Mouse (Mus musculus) brown adipose tissue, adult 24 weeks (tissue): ENCODE results near the gene Tmem198b. TPM values are rescaled to one million over a fixed set of nuclear protein-coding genes. Genes with fewer than 3 reads are reported as not detected.

ENCODE experiments used
- H3K27ac ChIP-seq: fragments of 200-500 bp; replicated peaks from 2 replicates; pipeline ENCODE4 v1.5.1; 2012; ENCODE audit warnings: low read depth, mild to moderate bottlenecking, low read length
- H3K4me1 ChIP-seq: fragments of 200-500 bp; 2 replicates; pipeline ENCODE4 v1.6.1; 2012; ENCODE audit warnings: low read length, mixed read lengths; ENCODE audit not compliant: control insufficient read depth, insufficient read depth, insufficient read length
- H3K4me3 ChIP-seq: fragments of 200-500 bp; 2 replicates; pipeline ENCODE4 v1.5.1; 2012; ENCODE audit warnings: low read depth, mild to moderate bottlenecking, low read length, moderate library complexity; ENCODE audit not compliant: insufficient read depth
- polyA plus RNA-seq: library from polyadenylated mRNA; stranded (reverse); fragments of >200 nt; gene quantifications from 2 replicates; pipeline ENCODE4 v1.2.4, GENCODE M21; 2012; ENCODE audit not compliant: missing spikeins, insufficient read depth, insufficient read length

Gene Tmem198b
- polyA plus RNA-seq, 1 experiment = 5.2 TPM

DNA sequence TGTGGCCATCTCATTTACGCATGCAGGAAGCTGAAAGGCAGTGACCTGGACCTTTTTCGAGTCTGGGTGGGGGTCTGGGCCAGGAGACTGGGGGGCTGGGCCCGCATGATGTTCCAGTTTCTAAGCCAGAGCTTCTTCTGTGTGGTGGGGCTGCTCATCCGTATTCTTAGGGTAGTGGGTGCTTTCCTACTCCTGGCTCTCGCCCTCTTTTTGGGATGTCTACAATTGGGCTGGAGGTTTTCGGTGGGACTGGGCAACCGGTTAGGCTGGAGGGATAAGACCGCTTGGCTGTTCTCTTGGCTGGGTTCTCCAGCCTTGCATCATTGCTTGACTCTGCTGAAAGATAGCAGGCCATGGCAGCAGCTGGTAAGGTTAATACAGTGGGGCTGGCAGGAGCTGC is 2.8 kb upstream of the Tmem198b start:
- Histone ChIP-seq H3K4me3 (peak overlapping the region; percentile 46), H3K27ac (no peak overlapping the region), H3K4me1 (peaks cover 19% of the 10 kb centered on the region)

GRCm38 (mm10) chr10:128806086-128806485 is 1.9 kb upstream of the Tmem198b start:
- Histone ChIP-seq H3K4me1 (peaks cover 19% of the 10 kb centered on the region), H3K27ac (no peak overlapping the region), H3K4me3 (peak overlapping the region; percentile 46)

DNA sequence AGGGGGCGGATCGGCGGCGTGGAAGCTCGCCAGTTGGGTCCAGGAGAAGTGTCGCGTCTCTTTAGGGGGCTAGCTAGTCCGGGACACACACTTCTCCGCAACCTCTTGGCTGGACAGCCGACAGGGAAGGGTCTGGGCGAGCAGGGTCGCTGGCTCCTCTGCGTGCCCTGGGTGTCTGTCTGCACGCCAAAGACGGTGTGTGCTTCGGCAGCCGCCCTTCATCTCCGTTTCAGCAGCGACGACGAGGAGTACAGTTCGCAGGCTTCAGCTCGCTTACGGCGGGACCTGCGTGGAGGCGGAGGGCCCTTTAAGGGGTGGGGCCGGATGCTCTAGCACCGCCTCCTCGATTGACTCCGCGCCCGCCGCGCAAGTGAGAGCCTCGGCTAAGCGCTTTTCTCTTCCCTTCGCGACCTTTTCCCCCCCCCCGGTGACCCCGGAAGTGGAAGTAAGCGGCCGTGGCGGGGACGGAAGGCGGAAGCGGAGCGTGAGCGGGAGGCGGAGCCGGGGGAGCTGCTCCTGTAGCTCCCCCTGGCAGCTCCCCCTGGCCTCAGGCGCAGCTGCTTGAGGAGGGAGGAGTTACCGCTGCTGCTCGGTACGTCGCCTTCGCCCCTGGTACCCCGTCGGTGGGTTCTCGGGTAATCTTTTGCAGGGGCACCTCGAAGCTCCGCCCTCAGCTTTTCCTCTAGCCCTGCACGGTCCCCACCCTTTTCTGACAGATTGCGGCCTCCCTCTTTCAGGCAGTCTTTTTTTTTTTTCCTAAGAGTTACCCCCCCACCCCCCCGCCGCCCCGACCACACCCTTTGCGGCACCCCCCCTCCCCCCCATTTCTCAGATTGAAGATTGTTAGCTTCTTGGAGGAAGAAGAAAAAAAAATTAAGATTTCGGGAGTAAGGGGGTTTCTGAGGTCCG is 1.2 kb upstream of the Tmem198b start:
- Histone ChIP-seq H3K4me1 (peaks cover 19% of the 10 kb centered on the region), H3K27ac (peak overlapping the region; percentile 96), H3K4me3 (peak overlapping the region; percentile 92)

DNA sequence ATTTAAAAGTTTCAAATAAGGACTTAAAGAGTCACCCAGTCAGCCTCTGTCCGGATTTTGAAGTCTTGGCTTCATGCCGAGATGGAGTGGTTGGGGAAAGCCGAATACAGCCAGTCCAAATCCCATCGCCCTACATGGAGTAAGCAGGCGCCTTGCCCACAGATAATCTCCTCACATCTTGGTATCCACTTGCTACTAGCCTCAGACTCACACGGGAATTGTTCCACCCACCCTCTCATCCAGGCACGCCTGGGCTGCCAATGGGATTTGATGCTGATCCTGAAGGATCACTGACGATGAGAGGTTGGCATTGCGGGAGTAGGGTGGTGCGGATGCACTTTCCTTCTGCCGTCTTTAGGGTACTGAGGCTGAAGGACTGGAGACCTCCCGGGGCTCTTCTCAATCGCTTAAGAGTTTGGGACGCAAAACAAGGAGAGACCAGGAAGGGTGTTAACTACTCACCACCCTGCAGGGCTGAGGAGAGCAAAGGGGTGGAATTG is 349 bp downstream of the Tmem198b start, which contains the start of gene Dnajc14:
TSS of gene Dnajc14 (plus strand) at position 292 of the 500 bp plus-strand sequence.
- Histone ChIP-seq H3K27ac (peak within 1 kb of the TSS; percentile 96), H3K4me1 (peaks cover 14% of the 10 kb centered on the region), H3K4me3 (peak within 1 kb of the TSS; percentile 92)

- Histone ChIP-seq H3K4me3 (peak overlapping the region; percentile 92), H3K27ac (peak overlapping the region; percentile 91), H3K4me1 (peaks cover 10% of the 10 kb centered on the region)
Observed at GRCm38 (mm10) chr10:128803361-128803760, 809 bp downstream of the Tmem198b start.

GRCm38 (mm10) chr10:128802956-128803355 is 1.2 kb downstream of the Tmem198b start:
- Histone ChIP-seq H3K4me3 (peak overlapping the region; percentile 92; the same call in 1 of the 2 replicates), H3K27ac (no peak overlapping the region)

DNA sequence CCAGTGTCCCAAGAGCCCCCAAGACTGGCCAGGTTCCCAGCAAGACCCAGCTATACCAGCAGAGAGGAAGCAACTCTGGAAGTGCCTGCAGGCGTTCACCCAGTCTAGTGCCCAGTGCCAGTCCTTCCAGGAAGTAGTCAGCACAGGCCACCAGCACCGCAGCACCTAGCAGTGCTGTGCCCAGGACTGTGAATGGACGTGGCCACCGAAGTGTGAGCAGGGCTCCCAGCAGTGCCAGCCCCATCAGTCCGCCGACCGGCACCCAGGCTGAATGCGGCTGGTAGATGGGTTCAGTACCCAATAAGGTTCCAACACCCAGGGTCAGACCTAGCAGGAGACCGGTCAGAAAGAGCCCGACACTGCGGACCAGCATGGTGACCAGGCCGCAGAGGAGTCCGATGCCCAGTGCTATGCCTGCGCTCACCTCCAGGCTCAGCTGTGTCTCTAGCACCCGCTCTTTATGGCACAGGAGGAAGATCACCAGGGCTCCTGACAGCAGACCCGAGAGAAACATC is 2.1 kb downstream of the Tmem198b start:
- H3K4me1 ChIP-seq = peaks cover 8% of the 10 kb centered on the region
- no peak overlapping the region for H3K27ac ChIP-seq
- no peak overlapping the region for H3K4me3 ChIP-seq

More at GRCm38 (mm10) chr10:128802956-128803355, 1.2 kb downstream of the Tmem198b start:
- peaks cover 10% of the 10 kb centered on the region for H3K4me1 ChIP-seq

- Histone ChIP-seq H3K27ac (no peak overlapping the region), H3K4me3 (no peak overlapping the region), H3K4me1 (no peaks in the 10 kb centered on the region)
Observed at GRCm38 (mm10) chr10:128798676-128799075, 5.5 kb downstream of the Tmem198b start.

- H3K27ac ChIP-seq = no peak overlapping the region
Observed at GRCm38 (mm10) chr10:128795581-128795980, 8.6 kb downstream of the Tmem198b start.

DNA sequence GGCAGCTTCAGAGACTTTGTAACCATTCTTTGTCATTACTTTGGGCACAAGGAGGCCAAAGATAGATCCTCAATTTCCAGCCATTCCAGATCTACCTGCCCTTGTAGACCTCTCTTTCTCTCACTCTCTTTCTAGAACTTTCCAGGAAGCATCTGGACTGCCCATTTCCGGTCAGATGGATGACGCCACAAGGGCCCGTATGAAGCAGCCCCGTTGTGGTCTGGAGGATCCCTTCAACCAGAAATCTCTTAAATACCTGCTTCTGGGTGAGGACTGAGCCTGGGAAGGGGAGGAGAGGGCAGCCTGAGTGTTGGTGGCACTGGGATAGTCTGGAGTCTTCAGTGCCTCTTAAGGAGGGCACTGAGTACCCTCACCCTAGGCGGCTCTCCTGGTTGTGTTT is 9.8 kb downstream of the Tmem198b start:
- no peak overlapping the region for H3K27ac ChIP-seq
- no peak overlapping the region for H3K4me3 ChIP-seq
- 0 out of 2 replicates have a peak, but pooled peaks cover 3% of the 10 kb centered on the region for H3K4me1 ChIP-seq

More at GRCm38 (mm10) chr10:128795581-128795980, 8.6 kb downstream of the Tmem198b start:
- Histone ChIP-seq H3K4me1 (0 out of 2 replicates have a peak, but pooled peaks cover under 1% of the 10 kb centered on the region), H3K4me3 (no peak overlapping the region)

DNA sequence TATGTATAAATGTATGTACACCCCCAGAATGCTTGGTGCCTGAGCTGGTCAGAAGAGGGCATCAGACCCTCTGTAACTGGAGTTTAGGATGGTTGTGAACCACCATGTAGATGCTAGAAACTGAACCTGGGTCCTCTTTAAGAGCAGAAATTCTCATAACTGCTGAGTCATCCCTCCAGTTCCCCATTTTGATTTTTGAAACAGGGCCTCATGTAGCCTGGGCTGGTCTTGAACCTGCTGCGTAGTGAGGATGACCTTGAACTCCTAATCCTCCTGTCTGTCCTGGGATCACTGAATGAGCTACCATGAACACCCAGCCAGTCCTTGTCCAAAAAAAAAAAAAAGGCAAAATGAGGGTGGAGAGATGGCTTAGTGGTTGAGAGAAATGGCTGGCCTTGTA is 10.9 kb downstream of the Tmem198b start:
- Histone ChIP-seq H3K27ac (no peak overlapping the region), H3K4me1 (0 out of 2 replicates have a peak, but pooled peaks cover 3% of the 10 kb centered on the region), H3K4me3 (no peak overlapping the region)

GRCm38 (mm10) chr10:128792041-128792440 is 12.1 kb downstream of the Tmem198b start:
- H3K4me1 ChIP-seq = 0 out of 2 replicates have a peak, but pooled peaks cover 3% of the 10 kb centered on the region
- H3K4me3 ChIP-seq = no peak overlapping the region
- no peak overlapping the region for H3K27ac ChIP-seq

DNA sequence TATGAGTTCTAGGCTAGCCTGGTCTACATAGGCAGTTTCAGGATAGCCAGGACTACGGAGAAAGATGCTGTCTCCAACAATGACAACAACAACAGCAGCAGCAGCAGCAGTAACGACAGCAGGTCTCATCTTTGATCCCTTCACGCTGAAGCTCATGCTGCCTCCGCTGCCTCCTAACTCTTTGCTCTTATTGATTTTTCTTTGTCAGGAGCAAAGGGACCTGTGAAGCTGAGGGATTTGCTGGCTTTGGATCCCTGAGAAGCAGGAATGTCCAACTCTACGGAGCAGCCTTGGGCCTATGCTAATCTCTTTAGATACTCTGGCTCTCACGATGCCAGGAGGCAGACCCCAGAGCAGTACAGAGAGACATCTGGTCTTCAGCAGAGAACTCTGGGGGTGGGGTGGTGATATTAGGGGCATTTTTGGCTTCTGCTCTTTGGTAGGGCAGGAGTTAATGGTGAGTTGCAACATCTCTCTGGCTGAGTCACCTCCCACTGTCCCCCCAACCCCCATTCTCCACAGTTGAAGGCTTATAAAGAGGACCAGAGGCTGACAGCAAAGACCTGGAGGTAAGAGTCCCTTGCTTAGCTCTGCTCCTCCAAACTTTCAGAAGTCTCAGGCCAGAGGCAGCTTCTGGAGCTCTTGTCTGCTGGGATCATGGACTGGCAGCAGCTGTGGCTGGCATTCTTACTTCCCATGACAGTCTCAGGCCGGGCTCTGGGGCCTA is 13.6 kb downstream of the Tmem198b start, which contains the start of gene Mmp19:
TSS of gene Mmp19 (plus strand) at position 513 of the 727 bp plus-strand sequence.
- Histone ChIP-seq H3K4me3 (peak within 1 kb of the TSS; percentile 65), H3K4me1 (0 out of 2 replicates have a peak, but pooled peaks cover 3% of the 10 kb centered on the region), H3K27ac (peak within 1 kb of the TSS; percentile 81)

- H3K27ac ChIP-seq = peak overlapping the region; percentile 53; the same call in 1 of the 2 replicates
- H3K4me1 ChIP-seq = peaks cover 10% of the 10 kb centered on the region; the same call in 1 of the 2 replicates
- no peak overlapping the region for H3K4me3 ChIP-seq
Observed at GRCm38 (mm10) chr10:128780200-128780599, 24.0 kb downstream of the Tmem198b start.
